Mouse (Mus musculus) ES-E14 (cell line): ENCODE results near the gene Zscan10.

Experiments used
- CHD2 ChIP-seq: IDR thresholded peaks from 2 replicates; pipeline ENCODE4 v1.6.1; 2014; ENCODE audit warnings: mild to moderate bottlenecking, low read depth, low read length, inconsistent platforms
- HCFC1 ChIP-seq: IDR thresholded peaks from 2 replicates; pipeline ENCODE4 v1.6.1; 2012; ENCODE audit warnings: low read length, inconsistent platforms, borderline replicate concordance; ENCODE audit not compliant: insufficient read depth

DNA sequence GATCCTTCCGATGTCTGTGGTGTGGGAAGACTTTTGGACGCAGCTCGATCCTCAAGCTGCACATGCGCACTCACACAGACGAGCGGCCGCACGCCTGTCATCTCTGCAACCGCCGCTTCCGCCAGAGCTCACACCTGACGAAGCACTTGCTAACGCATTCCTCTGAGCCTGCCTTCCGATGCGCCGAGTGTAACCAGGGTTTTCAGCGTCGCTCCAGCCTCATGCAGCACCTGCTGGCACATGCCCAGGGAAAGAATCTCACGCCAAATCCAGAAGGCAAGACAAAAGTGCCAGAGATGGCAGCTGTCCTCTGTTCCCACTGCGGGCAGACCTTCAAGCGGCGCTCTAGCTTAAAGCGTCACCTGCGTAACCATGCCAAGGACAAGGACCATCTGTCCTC, 9.0 kb downstream of the Zscan10 start:
- no peak for TF ChIP-seq HCFC1
- TF ChIP-seq CHD2: no peak
